Mouse (Mus musculus) hindbrain, embryonic 11.5 days (tissue): ENCODE measurements around the gene Gm20388. TPM values are rescaled to one million over a fixed set of nuclear protein-coding genes. Genes with fewer than 3 reads are reported as not detected.

Source experiments
- ATAC-seq: fragments of 200-750 bp; cut with Nextera tagmentation; 2 replicates; pipeline ENCODE4 v1.8.0; 2017; ENCODE audit warnings: mild to moderate bottlenecking, moderate TSS enrichment, moderate library complexity; ENCODE audit not compliant: low FRiP score
- DNase-seq: peaks from one replicate; pipeline ENCODE4 v3.0.0-alpha.2; 2015; ENCODE audit warnings: low spot score
- H3K27ac ChIP-seq: fragments of 300-500 bp; sonication (generic); 2 replicates; pipeline ENCODE4 v1.5.1; 2014; ENCODE audit warnings: mild to moderate bottlenecking, low read depth, low read length
- H3K27me3 ChIP-seq: fragments of 300-500 bp; sonication (generic); 2 replicates; pipeline ENCODE4 v1.6.1; 2014; ENCODE audit warnings: mild to moderate bottlenecking, low read length, moderate library complexity, mixed read lengths; ENCODE audit not compliant: control insufficient read depth, insufficient read depth
- H3K36me3 ChIP-seq: fragments of 300-500 bp; sonication (generic); 2 replicates; pipeline ENCODE4 v1.6.1; 2014; ENCODE audit warnings: mild to moderate bottlenecking, low read length, moderate library complexity, mixed read lengths; ENCODE audit not compliant: control insufficient read depth, insufficient read depth
- H3K4me1 ChIP-seq: fragments of 300-500 bp; sonication (generic); replicated peaks from 2 replicates; pipeline ENCODE4 v1.6.1; 2014; ENCODE audit warnings: low read length, mixed read lengths; ENCODE audit not compliant: control insufficient read depth, insufficient read depth
- H3K4me2 ChIP-seq: fragments of 300-500 bp; sonication (generic); replicated peaks from 2 replicates; pipeline ENCODE4 v1.6.1; 2014; ENCODE audit warnings: mild to moderate bottlenecking, low read depth, low read length
- H3K4me3 ChIP-seq: fragments of 300-500 bp; sonication (generic); 2 replicates; pipeline ENCODE4 v1.5.1; 2014; ENCODE audit warnings: low read depth, low read length
- H3K9ac ChIP-seq: fragments of 300-500 bp; sonication (generic); 2 replicates; pipeline ENCODE4 v1.6.1; 2014; ENCODE audit warnings: low read depth, low read length
- H3K9me3 ChIP-seq: fragments of 300-500 bp; sonication (generic); 2 replicates; pipeline ENCODE4 v1.6.1; 2016; ENCODE audit warnings: low read length; ENCODE audit not compliant: control insufficient read depth
- WGBS: fragments of 180-500 bp; shearing (Covaris S2); extraction: QIAGEN DNeasy Blood & Tissue Kit; methylation state at CpG from one replicate; pipeline ENCODE4 v1.1.7; 2014; 5-methylcytosine and 5-hydroxymethylcytosine counted together
- polyA plus RNA-seq: library from polyadenylated mRNA; unstranded; fragments of >200 nt; fragmentation: Nextera tagmentation; extraction: Ambion mirVana; gene quantifications from 2 replicates; pipeline ENCODE4 v1.2.1, GENCODE M21; 2014

Gene Gm20388
- polyA plus RNA-seq, 1 experiment from 2014 or later: 11.8 TPM

DNA sequence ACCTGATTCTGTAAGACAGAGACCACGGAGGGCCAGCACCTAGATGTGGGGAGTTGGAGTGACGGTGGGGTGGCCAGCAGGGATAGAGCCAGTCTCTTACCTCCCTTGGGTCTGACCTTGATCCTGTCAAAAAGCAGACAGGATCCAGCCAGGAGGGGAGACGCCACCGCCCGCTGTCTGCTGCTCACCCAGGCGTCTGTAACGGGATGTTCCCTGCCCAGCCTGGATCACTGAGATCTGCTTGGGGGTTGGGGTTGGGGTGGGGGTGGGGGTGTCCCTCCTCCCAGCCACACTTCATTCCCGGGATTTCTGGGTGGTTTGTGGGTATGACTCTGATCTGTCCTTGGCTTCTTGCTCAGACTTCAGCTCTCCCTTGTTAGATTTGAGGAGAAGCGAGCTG, 91.7 kb downstream of the Gm20388 start:
- Histone ChIP-seq H3K9me3 (no peaks in the 10 kb centered on the region), H3K4me2 (no peak overlapping the region), H3K9ac (no peak overlapping the region), H3K4me1 (no peaks in the 10 kb centered on the region), H3K36me3 (no peaks in the 10 kb centered on the region), H3K27ac (no peak overlapping the region), H3K4me3 (no peak overlapping the region), H3K27me3 (no peaks in the 10 kb centered on the region)
- 69% methylated on average over 9 of the region's 9 CpGs for WGBS
- no peak for ATAC-seq
- DNase-seq: no peak

DNA sequence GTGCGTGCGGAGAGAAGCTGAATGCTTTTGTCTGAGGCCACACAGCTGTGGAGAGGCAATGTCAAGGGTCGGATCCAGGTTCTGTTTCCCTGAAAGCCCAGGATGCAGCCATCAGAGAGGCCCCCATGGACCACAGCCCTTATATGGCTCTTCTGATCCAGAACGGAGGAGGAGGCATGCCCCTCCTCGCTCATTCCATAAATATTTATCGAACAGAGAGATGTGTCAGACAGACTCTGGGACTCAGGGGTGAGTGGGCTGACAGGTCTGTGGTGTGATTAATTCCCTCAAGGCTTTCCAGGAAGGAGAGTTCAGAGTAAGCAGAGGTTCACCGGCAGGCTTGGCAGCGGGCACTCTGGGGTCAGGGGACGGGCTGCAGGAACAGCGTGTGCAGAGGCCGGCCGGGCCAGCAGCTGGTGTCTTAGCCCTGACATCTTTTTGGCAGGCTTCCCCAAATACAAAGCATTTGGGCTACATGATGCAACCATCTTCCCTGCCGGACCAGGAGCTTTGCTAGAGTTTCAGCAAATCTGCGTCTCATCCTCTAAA, 93.6 kb downstream of the Gm20388 start:
- ATAC-seq: peak; percentile 33; the same call in 1 of the 2 replicates
- H3K27ac ChIP-seq: no peak overlapping the region

DNA sequence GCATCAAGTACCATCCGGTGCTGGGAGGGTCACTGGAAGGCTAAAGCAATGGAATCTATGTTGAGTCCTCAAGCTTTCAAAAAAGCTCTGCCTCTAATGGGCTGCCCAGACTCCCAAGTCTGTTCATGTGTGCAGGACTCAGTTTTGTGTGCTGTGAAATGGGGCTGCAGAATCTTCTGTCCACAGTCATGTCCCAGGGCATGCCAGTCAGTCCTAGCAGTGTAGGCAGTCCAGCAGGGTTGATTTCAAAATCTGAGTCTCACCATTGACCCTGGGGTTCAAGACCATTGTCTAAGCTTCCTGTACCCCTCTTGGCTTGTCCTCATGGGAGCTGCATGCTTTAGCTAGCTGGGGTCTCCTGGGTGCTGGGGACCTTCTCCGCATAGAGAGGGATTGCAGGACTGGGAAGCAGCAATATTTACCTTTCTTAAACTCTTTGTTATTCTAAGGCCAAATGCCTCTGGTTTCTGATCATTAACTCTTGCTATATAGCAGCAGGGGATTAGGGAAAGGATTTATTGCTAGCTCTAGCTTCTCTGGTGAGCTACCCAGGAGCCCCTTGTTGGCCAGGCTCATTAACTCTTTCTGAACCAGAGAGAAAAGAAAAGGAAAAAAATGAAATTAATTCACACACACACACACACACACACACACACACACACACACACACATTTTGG, 94.2 kb downstream of the Gm20388 start:
- no peak for DNase-seq
- Histone ChIP-seq H3K4me1 (no peaks in the 10 kb centered on the region), H3K9me3 (no peaks in the 10 kb centered on the region), H3K4me3 (no peak overlapping the region), H3K27ac (no peak overlapping the region), H3K9ac (no peak overlapping the region), H3K4me2 (no peak overlapping the region), H3K36me3 (no peaks in the 10 kb centered on the region), H3K27me3 (no peaks in the 10 kb centered on the region)
- WGBS: 57% methylated on average over 2 of the region's 2 CpGs
- no peak for ATAC-seq

More for the DNA sequence above, 93.6 kb downstream of the Gm20388 start:
- Histone ChIP-seq H3K9me3 (no peaks in the 10 kb centered on the region), H3K4me3 (no peak overlapping the region), H3K27me3 (no peaks in the 10 kb centered on the region), H3K4me1 (no peaks in the 10 kb centered on the region), H3K36me3 (no peaks in the 10 kb centered on the region), H3K4me2 (no peak overlapping the region), H3K9ac (no peak overlapping the region)
- 47% methylated on average over 13 of the region's 14 CpGs for WGBS
- peak; percentile 40 for DNase-seq

DNA sequence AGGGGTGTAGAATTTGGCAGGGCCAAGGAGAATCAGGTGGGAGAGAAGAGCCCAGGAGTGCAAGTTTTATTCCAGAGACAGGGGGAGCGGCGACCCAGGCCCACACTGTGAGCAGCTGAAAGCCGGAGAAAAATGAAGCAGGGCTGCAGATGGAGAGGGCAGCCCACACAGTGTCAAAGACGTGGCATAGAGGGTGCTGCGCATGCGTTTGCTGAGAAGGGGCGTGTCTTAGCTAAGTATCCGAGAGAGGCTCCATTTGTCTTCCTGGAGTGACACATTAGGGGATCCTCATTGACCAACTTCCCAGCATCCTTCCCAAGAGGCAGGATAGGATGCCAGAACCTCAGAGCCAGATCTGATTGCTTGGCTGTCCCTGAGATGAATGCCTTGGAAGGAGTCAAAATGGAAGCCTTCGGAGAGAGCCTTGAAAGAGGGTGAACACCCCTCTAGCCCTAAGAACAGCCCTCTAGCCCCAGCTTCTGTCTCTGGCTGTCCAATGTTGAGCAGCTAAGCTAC, 96.1 kb downstream of the Gm20388 start:
- Histone ChIP-seq H3K36me3 (no peaks in the 10 kb centered on the region), H3K9me3 (no peaks in the 10 kb centered on the region), H3K27me3 (no peaks in the 10 kb centered on the region), H3K4me2 (no peak overlapping the region), H3K4me1 (no peaks in the 10 kb centered on the region), H3K4me3 (no peak overlapping the region), H3K27ac (no peak overlapping the region), H3K9ac (no peak overlapping the region)
- 36% methylated on average over 9 of the region's 9 CpGs for WGBS
- ATAC-seq (peak; percentile 35; the same call in 1 of the 2 replicates), DNase-seq (peak; percentile 57)

GRCm38 (mm10) chr8:120007178-120007577, 96.5 kb downstream of the Gm20388 start:
- Histone ChIP-seq H3K36me3 (no peaks in the 10 kb centered on the region), H3K9ac (no peak overlapping the region), H3K27ac (no peak overlapping the region), H3K4me1 (no peaks in the 10 kb centered on the region), H3K9me3 (no peaks in the 10 kb centered on the region), H3K4me2 (no peak overlapping the region), H3K4me3 (no peak overlapping the region), H3K27me3 (no peaks in the 10 kb centered on the region)
- ATAC-seq (no peak), DNase-seq (no peak)
- WGBS: 81% methylated on average over 9 of the region's 9 CpGs

- Histone ChIP-seq H3K4me2 (no peak overlapping the region), H3K4me1 (no peaks in the 10 kb centered on the region), H3K27me3 (no peaks in the 10 kb centered on the region), H3K36me3 (no peaks in the 10 kb centered on the region), H3K27ac (no peak overlapping the region), H3K9me3 (no peaks in the 10 kb centered on the region), H3K9ac (no peak overlapping the region), H3K4me3 (no peak overlapping the region)
- no peak for ATAC-seq
- WGBS: 71% methylated on average over 6 of the region's 6 CpGs
- DNase-seq: no peak
Measured at GRCm38 (mm10) chr8:120009284-120009683, 98.6 kb downstream of the Gm20388 start.

DNA sequence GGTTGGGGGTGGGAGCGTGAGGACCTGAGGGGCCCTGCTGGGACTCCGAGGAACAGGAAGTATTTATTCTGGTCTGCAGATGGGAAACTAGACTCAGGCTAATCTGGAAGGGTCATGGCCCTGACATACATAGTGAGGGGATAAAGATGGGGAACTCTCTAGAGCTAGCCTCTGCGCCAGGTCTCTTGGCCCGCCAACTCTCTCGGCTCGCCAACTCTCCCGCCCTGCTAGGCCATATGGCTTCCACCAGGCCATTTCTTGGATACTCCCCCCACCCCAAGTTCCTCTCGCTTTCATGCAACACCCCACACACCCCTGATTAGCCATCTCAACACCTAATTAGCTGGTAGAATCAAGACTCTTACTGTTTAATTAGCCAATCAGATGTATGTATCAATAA, 101.8 kb downstream of the Gm20388 start:
- 89% methylated on average over 8 of the region's 8 CpGs for WGBS
- H3K4me3 ChIP-seq: no peak overlapping the region
- no peaks in the 10 kb centered on the region for H3K36me3 ChIP-seq
- no peaks in the 10 kb centered on the region for H3K9me3 ChIP-seq
- no peak for ATAC-seq
- no peak for DNase-seq
- no peak overlapping the region for H3K27ac ChIP-seq
- no peak overlapping the region for H3K9ac ChIP-seq
- H3K27me3 ChIP-seq: no peaks in the 10 kb centered on the region
- H3K4me1 ChIP-seq: no peaks in the 10 kb centered on the region
- no peak overlapping the region for H3K4me2 ChIP-seq

- Histone ChIP-seq H3K4me3 (no peak overlapping the region), H3K4me2 (no peak overlapping the region), H3K36me3 (no peaks in the 10 kb centered on the region), H3K9me3 (no peaks in the 10 kb centered on the region), H3K27ac (no peak overlapping the region), H3K9ac (no peak overlapping the region), H3K27me3 (no peaks in the 10 kb centered on the region), H3K4me1 (no peaks in the 10 kb centered on the region)
- ATAC-seq (no peak), DNase-seq (peak; percentile 30)
- WGBS: 28% methylated on average over 9 of the region's 9 CpGs
Measured at GRCm38 (mm10) chr8:120012927-120013326, 102.3 kb downstream of the Gm20388 start.
